Mouse (Mus musculus): ENCODE data around the gene Rpl22. TPM values are rescaled to one million over a fixed set of nuclear protein-coding genes. Genes with fewer than 3 reads are reported as not detected.

The Rpl22 gene
- polyA plus RNA-seq, 1 experiment from 2014 or later = 243 TPM

DNA sequence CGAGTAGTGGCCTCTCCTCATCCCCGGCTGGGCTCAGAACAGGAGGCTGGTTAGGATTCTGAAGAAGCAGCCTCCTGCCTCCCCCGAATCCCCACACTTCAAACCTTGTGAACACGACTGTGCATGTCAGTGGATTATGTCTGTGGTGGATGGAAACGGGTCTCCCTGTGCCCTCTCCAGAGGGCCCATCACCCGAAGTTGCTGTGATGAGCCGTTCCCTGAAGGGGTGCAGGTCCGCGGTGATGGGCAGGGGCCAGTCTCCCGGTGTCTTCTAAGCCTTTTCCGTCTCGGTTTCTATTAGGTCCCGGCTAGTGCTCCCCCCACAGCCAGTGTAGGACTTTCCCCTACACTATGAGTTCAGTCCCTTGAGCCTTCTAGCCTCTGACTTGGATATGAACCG is 26.7 kb upstream of the Rpl22 start:
- Histone ChIP-seq H3K4me1 (replicated peaks) (peaks cover 26% of the 10 kb centered on the region), H3K9me3 (replicated peaks) (no peaks in the 10 kb centered on the region), H3K4me2 (no peak overlapping the region), H3K27me3 (0 out of 2 replicates have a peak, but pooled peaks cover 3% of the 10 kb centered on the region), H3K9ac (no peak overlapping the region), H3K27ac (no peak overlapping the region), H3K36me3 (peaks cover 21% of the 10 kb centered on the region; the same call in 1 of the 2 replicates), H3K4me3 (no peak overlapping the region)
- 79% methylated on average over 14 of the region's 14 CpGs for WGBS
- no peak for ATAC-seq (replicated peaks; ENCODE audit: insufficient number of reproducible peaks, insufficient read depth, low FRiP score, low read depth)

DNA sequence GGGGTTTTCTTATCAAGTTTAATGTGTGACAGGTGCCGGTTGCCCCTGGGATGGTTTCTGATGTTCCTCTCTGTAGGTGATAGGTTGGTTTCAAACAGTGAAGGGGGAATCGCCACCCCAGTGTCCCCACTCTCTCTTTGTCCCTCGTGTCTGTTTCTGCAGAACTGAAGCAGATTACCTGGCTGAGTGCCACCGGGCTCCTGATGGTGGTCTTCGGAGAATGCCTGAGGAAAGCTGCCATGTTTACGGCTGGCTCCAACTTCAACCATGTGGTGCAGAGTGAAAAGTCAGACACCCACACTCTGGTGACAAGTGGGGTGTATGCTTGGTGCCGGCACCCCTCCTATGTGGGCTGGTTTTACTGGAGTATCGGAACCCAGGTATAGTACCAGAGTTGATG is 25.2 kb upstream of the Rpl22 start:
- ATAC-seq (replicated peaks; ENCODE audit: insufficient number of reproducible peaks, insufficient read depth, low FRiP score, low read depth) = no peak

DNA sequence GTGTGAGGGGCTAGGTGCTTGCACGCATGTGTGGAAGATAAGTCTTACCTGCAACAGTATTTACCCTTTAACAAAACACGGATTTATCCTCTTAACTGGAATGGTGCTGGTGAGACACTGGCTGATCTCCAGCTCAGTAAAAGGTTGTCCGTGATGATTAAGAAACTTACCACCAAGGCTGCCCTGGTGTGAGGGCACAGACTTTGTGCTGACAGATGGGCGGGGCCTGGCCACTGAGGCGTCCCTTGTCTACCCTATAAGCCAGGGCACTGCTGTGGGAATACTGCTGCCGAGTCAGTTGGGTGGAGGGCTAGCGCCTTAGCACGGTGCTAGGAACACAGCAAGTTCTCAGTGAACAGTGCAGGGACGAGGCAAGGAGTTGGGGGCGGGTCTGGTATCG is 23.5 kb upstream of the Rpl22 start:
- H3K4me1 ChIP-seq (replicated peaks) = peaks cover 15% of the 10 kb centered on the region
- H3K27me3 ChIP-seq = no peaks in the 10 kb centered on the region
- no peak for ATAC-seq (replicated peaks; ENCODE audit: insufficient number of reproducible peaks, insufficient read depth, low FRiP score, low read depth)
- peaks cover 45% of the 10 kb centered on the region for H3K36me3 ChIP-seq
- no peak overlapping the region for H3K27ac ChIP-seq
- H3K9ac ChIP-seq = no peak overlapping the region
- H3K9me3 ChIP-seq (replicated peaks) = no peaks in the 10 kb centered on the region
- no peak overlapping the region for H3K4me2 ChIP-seq
- H3K4me3 ChIP-seq = no peak overlapping the region
- 70% methylated on average over 11 of the region's 11 CpGs for WGBS

More for the DNA sequence above, 25.2 kb upstream of the Rpl22 start:
- no peaks in the 10 kb centered on the region for H3K27me3 ChIP-seq
- H3K27ac ChIP-seq = no peak overlapping the region
- H3K4me1 ChIP-seq (replicated peaks) = peaks cover 24% of the 10 kb centered on the region
- WGBS = 87% methylated on average over 8 of the region's 8 CpGs
- no peak overlapping the region for H3K4me2 ChIP-seq
- H3K36me3 ChIP-seq = peaks cover 35% of the 10 kb centered on the region
- H3K9ac ChIP-seq = no peak overlapping the region
- H3K4me3 ChIP-seq = no peak overlapping the region
- H3K9me3 ChIP-seq (replicated peaks) = no peaks in the 10 kb centered on the region

DNA sequence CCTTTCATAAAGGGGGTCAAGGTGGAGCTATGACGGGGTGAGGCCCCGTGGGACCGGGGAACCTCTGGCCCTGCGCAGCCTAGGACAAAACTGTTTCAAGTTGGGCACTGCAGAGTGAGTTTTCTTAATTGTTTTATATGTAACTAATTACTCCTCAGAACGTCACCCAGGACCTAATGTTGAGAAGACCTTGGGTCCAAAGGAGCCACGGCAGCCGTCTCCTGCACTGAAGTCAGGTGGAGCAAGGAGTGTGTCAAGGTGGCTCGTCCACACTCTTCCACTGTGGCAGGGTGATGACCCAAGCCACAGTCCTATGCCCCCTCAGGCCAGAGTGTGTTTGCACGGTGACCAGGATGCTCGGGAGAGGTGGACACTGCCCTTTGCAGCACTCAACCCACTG is 22.4 kb upstream of the Rpl22 start:
- Histone ChIP-seq H3K36me3 (peaks cover 49% of the 10 kb centered on the region), H3K4me3 (no peak overlapping the region), H3K4me2 (no peak overlapping the region), H3K27me3 (no peaks in the 10 kb centered on the region), H3K4me1 (replicated peaks) (peaks cover 8% of the 10 kb centered on the region), H3K9ac (no peak overlapping the region), H3K27ac (no peak overlapping the region), H3K9me3 (replicated peaks) (no peaks in the 10 kb centered on the region)
- no peak for ATAC-seq (replicated peaks; ENCODE audit: insufficient number of reproducible peaks, insufficient read depth, low FRiP score, low read depth)
- 92% methylated on average over 10 of the region's 10 CpGs for WGBS

DNA sequence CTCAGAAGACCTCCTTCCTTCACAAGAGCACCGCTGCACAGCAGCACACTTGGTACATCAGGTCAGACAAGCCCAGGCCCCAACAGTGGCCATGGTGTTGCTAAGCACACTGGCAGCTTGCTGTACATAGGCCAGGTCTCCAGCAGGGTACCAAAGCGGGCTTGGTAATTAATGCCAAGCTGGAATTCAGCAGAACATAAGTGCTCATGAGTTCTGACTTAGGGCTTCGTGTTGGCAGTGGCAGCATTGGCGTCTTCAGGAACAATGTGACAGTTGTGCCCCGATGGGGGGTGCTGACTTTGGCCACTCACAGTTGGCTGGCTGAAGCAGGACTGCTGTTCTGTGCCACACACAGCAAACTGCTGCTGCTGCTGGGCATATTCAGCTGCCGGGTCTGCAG is 20.9 kb upstream of the Rpl22 start:
- Histone ChIP-seq H3K4me3 (no peak overlapping the region), H3K9ac (no peak overlapping the region), H3K4me2 (no peak overlapping the region), H3K27ac (no peak overlapping the region), H3K9me3 (replicated peaks) (no peaks in the 10 kb centered on the region), H3K36me3 (peaks cover 56% of the 10 kb centered on the region), H3K4me1 (replicated peaks) (no peaks in the 10 kb centered on the region), H3K27me3 (no peaks in the 10 kb centered on the region)
- ATAC-seq (replicated peaks; ENCODE audit: insufficient number of reproducible peaks, insufficient read depth, low FRiP score, low read depth) = no peak
- WGBS = 83% methylated on average over 6 of the region's 6 CpGs

DNA sequence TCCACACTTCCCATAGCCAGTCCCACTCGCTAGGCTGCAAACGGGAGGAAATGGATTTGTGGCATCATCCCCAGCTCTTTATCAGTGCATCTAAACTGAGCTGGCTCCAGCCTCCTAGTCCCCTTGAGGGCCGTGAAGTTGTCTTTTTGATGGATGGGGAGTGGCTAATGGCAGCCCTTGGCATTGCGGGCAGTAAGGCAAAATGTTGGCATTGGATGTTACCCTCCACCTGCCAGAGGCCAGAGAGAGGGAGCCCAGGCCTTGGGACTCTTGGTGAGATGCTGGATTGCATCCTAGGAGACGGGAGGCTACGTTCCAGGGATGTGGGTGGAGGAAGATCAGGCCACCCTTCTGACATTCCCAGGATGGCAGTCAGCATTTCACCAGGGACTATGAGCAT is 19.6 kb upstream of the Rpl22 start:
- no peak overlapping the region for H3K9ac ChIP-seq
- no peak overlapping the region for H3K4me3 ChIP-seq
- H3K9me3 ChIP-seq (replicated peaks) = no peaks in the 10 kb centered on the region
- H3K27me3 ChIP-seq = peaks cover 2% of the 10 kb centered on the region; the same call in 1 of the 2 replicates
- peaks cover 50% of the 10 kb centered on the region for H3K36me3 ChIP-seq
- 76% methylated on average over 6 of the region's 6 CpGs for WGBS
- no peak for ATAC-seq (replicated peaks; ENCODE audit: insufficient number of reproducible peaks, insufficient read depth, low FRiP score, low read depth)
- no peak overlapping the region for H3K4me2 ChIP-seq
- H3K4me1 ChIP-seq (replicated peaks) = no peaks in the 10 kb centered on the region
- no peak overlapping the region for H3K27ac ChIP-seq

DNA sequence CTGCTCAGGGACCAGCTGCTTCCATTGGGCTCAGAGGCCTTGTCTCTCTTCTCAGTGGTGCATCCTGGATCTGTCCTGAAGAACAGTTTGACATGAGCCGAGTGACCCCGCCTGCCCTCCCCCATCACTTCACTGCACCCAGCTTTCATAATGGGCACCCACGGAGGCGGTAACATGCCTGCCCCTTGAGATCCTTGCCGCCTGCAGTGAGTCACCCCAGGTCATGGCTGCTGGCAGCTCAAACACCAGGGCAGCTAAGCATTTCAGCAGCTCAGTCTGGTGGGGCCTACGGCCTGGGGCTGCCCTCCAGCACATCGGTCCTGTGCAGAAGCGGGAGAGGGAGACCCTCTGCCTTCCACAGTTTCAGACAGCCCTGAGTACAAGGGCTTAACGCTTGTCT is 18.0 kb upstream of the Rpl22 start:
- peaks cover 63% of the 10 kb centered on the region for H3K36me3 ChIP-seq
- ATAC-seq (replicated peaks; ENCODE audit: insufficient number of reproducible peaks, insufficient read depth, low FRiP score, low read depth) = no peak
- H3K27ac ChIP-seq = no peak overlapping the region
- H3K27me3 ChIP-seq = peaks cover 18% of the 10 kb centered on the region
- no peak overlapping the region for H3K9ac ChIP-seq
- H3K9me3 ChIP-seq (replicated peaks) = no peaks in the 10 kb centered on the region
- H3K4me1 ChIP-seq (replicated peaks) = peaks cover 6% of the 10 kb centered on the region
- no peak overlapping the region for H3K4me2 ChIP-seq
- 85% methylated on average over 9 of the region's 9 CpGs for WGBS
- H3K4me3 ChIP-seq = no peak overlapping the region

DNA sequence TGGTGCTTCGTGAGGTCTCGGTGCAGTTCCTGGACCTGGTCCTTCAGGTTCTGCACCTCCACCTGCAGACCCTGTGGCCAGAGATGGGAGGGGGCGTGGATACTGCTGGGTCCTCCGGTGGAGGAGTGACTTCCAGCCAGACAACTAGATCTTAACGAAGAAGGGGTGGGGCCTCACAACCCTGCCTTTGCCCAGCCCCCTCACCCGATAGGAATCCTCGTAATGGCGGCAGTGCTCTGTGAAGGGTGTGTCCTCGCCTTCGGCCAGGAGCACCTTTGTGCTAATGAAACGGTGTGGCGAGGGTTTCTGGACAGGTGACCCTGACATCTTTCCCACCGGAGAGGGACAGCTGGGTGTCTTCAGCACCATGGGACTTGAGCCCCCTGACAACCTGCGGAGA is 13.4 kb upstream of the Rpl22 start:
- Histone ChIP-seq H3K4me2 (no peak overlapping the region), H3K9ac (no peak overlapping the region), H3K27me3 (peaks cover 59% of the 10 kb centered on the region), H3K4me3 (no peak overlapping the region), H3K4me1 (replicated peaks) (peaks cover 43% of the 10 kb centered on the region), H3K9me3 (replicated peaks) (no peaks in the 10 kb centered on the region), H3K27ac (no peak overlapping the region), H3K36me3 (peaks cover 34% of the 10 kb centered on the region)
- WGBS = 27% methylated on average over 14 of the region's 14 CpGs
- ATAC-seq (replicated peaks; ENCODE audit: insufficient number of reproducible peaks, insufficient read depth, low FRiP score, low read depth) = no peak

DNA sequence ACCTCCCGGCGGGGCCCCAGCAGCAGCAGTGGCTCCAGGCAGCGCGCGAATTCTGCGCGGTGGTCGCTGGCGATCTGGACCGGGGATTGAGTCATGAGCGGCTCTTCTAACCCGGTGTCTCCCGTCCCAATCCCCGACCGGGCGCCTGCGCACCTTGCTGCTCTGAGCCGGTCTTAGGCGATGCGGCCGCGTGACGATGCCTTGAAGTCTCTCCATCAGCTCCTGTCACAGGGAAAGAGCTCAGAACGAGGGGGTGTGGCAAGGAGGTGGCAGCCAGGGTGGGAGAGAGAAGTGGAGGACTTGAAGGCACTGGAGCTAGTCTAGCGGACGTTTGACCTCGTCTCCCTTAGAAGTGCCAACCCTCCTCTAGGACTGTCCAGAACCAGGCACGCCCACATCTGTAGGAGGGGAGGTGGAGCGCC is 12.3 kb upstream of the Rpl22 start:
- no peak overlapping the region for H3K9ac ChIP-seq
- 4% methylated on average over 29 of the region's 29 CpGs for WGBS
- H3K4me3 ChIP-seq = peak overlapping the region; percentile 36
- H3K4me2 ChIP-seq = peak overlapping the region; percentile 60
- peaks cover 30% of the 10 kb centered on the region for H3K36me3 ChIP-seq
- no peak overlapping the region for H3K27ac ChIP-seq
- peaks cover 50% of the 10 kb centered on the region for H3K4me1 ChIP-seq (replicated peaks)
- peaks cover 65% of the 10 kb centered on the region for H3K27me3 ChIP-seq
- no peak for ATAC-seq (replicated peaks; ENCODE audit: insufficient number of reproducible peaks, insufficient read depth, low FRiP score, low read depth)
- H3K9me3 ChIP-seq (replicated peaks) = no peaks in the 10 kb centered on the region

DNA sequence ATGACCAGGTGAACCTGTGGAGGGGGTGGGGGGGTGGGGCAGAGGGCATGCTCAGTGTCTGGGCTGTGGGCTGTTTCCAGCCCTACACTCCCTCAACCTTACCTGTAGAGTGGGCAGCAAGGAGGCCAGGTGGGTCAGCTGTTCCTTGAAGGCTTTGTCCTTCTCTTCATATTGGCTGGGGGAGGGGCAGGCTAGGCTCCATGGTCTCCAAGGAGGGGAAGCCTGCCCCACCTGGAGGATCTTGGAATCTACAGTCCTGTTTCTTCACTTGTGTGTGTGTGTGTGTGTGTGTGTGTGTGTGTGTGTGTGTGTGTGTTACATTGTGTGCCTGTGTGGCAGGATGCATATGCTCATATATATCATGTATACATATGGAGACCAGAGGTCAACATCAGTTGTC is 11.6 kb upstream of the Rpl22 start:
- Histone ChIP-seq H3K27ac (no peak overlapping the region), H3K36me3 (peaks cover 23% of the 10 kb centered on the region), H3K4me2 (peak overlapping the region; percentile 60; the same call in 1 of the 2 replicates), H3K4me1 (replicated peaks) (peaks cover 55% of the 10 kb centered on the region), H3K4me3 (no peak overlapping the region), H3K9ac (no peak overlapping the region), H3K9me3 (replicated peaks) (no peaks in the 10 kb centered on the region), H3K27me3 (peaks cover 65% of the 10 kb centered on the region)
- ATAC-seq (replicated peaks; ENCODE audit: insufficient number of reproducible peaks, insufficient read depth, low FRiP score, low read depth) = no peak

DNA sequence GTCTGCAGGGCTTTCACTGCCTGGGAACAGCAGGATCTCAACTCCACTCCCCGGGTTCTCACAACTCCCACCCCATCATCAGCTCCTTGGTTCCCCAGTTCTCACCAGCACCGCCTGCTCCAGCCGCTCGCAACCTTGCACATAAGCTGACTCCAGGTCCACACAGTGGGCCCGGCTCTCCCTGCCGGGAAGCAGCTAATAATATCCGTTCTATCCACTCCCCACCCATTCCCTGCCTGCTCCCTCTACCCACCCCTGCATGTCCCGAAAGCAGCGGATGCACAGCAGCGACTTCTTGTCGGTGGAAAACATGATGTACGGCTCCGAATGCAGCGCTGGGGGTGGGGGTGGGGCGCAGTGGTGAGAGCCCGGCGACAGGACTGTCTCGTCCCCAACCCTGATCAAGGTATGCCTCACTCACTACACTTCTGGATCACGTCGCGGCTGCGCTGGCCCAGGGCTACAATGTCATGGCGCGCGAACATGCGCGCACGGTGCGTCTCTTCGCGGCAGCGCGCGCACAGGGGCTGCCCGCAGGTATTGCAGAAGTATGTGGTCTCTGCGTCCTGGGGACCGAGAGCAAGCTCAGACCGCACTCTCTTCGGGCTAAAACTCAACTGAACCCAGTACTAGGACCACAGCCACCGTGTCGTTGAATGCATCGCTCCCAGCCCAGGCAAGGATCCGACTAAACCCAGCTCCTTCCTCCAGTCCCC is 9.9 kb upstream of the Rpl22 start:
- Histone ChIP-seq H3K27ac (peak overlapping the region; percentile 31), H3K9ac (peak overlapping the region; percentile 26), H3K36me3 (peaks cover 20% of the 10 kb centered on the region), H3K9me3 (replicated peaks) (no peaks in the 10 kb centered on the region), H3K27me3 (peaks cover 65% of the 10 kb centered on the region), H3K4me3 (peak overlapping the region; percentile 52), H3K4me1 (replicated peaks) (peaks cover 55% of the 10 kb centered on the region), H3K4me2 (peak overlapping the region; percentile 69)
- ATAC-seq (replicated peaks; ENCODE audit: insufficient number of reproducible peaks, insufficient read depth, low FRiP score, low read depth) = no peak
- 2% methylated on average over 43 of the region's 43 CpGs for WGBS

DNA sequence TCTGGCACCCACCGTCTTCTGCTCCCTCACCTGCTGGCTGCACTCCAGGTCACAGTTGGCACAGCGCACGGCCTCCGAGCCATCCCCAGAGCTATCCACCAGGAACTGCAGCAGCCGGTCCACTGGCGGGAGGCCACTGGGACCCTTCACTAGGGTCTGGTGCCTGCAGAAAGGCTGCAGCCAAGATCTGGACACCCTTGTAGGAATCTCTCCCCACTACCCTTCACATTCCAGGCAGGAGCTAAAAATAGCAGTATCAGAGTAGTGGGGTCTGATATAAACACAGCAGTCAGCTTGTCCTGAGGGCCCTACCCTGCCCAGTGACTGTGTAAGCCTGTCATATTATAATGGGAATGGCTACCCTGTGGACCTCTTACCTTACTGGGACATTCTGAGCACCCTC is 7.9 kb upstream of the Rpl22 start:
- Histone ChIP-seq H3K27ac (peak overlapping the region; percentile 97), H3K4me3 (peak overlapping the region; percentile 52), H3K4me2 (peak overlapping the region; percentile 69), H3K36me3 (peaks cover 3% of the 10 kb centered on the region; the same call in 1 of the 2 replicates), H3K9ac (peak overlapping the region; percentile 61), H3K9me3 (replicated peaks) (no peaks in the 10 kb centered on the region), H3K4me1 (replicated peaks) (peaks cover 49% of the 10 kb centered on the region), H3K27me3 (peaks cover 46% of the 10 kb centered on the region)
- peak; percentile 77 for ATAC-seq (replicated peaks; ENCODE audit: insufficient number of reproducible peaks, insufficient read depth, low FRiP score, low read depth)
- WGBS = 43% methylated on average over 6 of the region's 6 CpGs

Data from heart, embryonic 15.5 days (tissue).